Mouse (Mus musculus) CH12.LX (cell line): ENCODE data around the gene Lancl3.

Source experiments
- CTCF ChIP-seq, 2 experiments: IDR thresholded peaks in 1 of 2; conservative IDR thresholded peaks in 1 of 2; 2 replicates each; pipeline ENCODE4 v1.5.1; 2011 to 2012; ENCODE audit warnings: low read depth in 2 of 2, low read length in 2 of 2, improper control_type of control experiment in 1 of 2, inconsistent platforms in 1 of 2, mild to moderate bottlenecking in 1 of 2, moderate library complexity in 1 of 2
- GABPA ChIP-seq: IDR thresholded peaks from 2 replicates; pipeline ENCODE4 v1.6.1; 2012; ENCODE audit warnings: low read depth, low read length, improper control_type of control experiment, inconsistent platforms; ENCODE audit not compliant: insufficient replicate concordance
- MAX ChIP-seq: IDR thresholded peaks from 2 replicates; pipeline ENCODE4 v1.6.1; 2011; ENCODE audit warnings: low read length, improper control_type of control experiment
- MAZ ChIP-seq: IDR thresholded peaks from 2 replicates; pipeline ENCODE4 v1.6.1; 2012; ENCODE audit warnings: low read depth, mild to moderate bottlenecking, inconsistent platforms, low read length, improper control_type of control experiment, moderate library complexity
- POLR2A ChIP-seq: IDR thresholded peaks from 2 replicates; pipeline ENCODE4 v1.6.1; 2011; ENCODE audit warnings: low read depth, mild to moderate bottlenecking, improper control_type of control experiment, low read length
- RAD21 ChIP-seq: IDR thresholded peaks from 2 replicates; pipeline ENCODE4 v1.6.1; 2011; ENCODE audit warnings: low read depth, mild to moderate bottlenecking, low read length, improper control_type of control experiment, moderate library complexity
- RCOR1 ChIP-seq: conservative IDR thresholded peaks from 2 replicates; pipeline ENCODE4 v1.6.1; 2012; ENCODE audit warnings: low read depth, mild to moderate bottlenecking, inconsistent platforms, low read length, improper control_type of control experiment

GRCm38 (mm10) chrX:9254901-9255300 lies 55.2 kb downstream of the Lancl3 start:
- TF ChIP-seq RCOR1: no peak
- no peak for TF ChIP-seq CTCF (conservative IDR thresholded peaks at IDR 0.05 in 1 of 2, IDR thresholded peaks at IDR 0.05 in 1 of 2; ENCODE audit: low read depth in 2 of 2, low read length in 2 of 2)
- TF ChIP-seq RAD21: no peak
- TF ChIP-seq GABPA: no peak
- no peak for TF ChIP-seq MAX
- TF ChIP-seq MAZ: no peak
- TF ChIP-seq POLR2A: no peak
